15 mouse cellular contexts compared by ENCODE assay signal in the genomic region with DNA sequence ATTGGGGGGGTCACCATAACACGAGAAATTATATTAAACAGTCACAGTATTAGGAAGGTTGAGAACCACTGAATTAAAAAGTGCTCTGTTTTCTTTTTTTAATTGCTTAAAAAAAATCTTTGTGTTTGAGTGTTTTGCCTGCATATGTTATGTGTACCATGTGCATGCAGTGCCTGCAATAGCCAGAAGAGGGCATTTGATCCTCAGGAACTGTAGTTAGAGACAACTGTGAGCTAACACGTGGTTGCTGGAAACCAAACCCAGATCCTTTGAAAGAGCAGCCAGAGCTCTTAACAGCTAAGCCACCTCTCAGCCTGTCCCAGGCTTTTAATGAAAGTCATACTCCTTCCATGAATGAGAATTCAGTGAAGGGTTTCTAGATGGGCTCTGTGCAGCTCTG. TPM values are rescaled to one million over a fixed set of nuclear protein-coding genes. Genes with fewer than 3 reads are reported as not detected.
DNase-seq lines count a peak whose midpoint lies in the region; ATAC-seq and TF ChIP-seq lines count a peak whose summit lies in the region.
"Had no signal": no experiment of that assay in that cellular context is flagged by ENCODE, and none has a peak within 500 bp of the region (broad histone marks: within the 10 kb centered on the region; RNA-seq: fewer than 3 reads in every experiment).

No protein-coding gene starts in this region.

- no peak for DNase-seq in forebrain, postnatal 0 days
- DNase-seq in forebrain, embryonic 14.5 days (ENCODE audit: low spot score): no peak
- peak; percentile 30 to 34 for DNase-seq in layer of hippocampus, postnatal 10 days (ENCODE audit: low spot score in 2 of 2)
- DNase-seq in layer of hippocampus, postnatal 25 days (ENCODE audit: extremely low spot score in 1 of 2, low spot score in 1 of 2): no peak
- DNase-seq in testis, postnatal 10 days (ENCODE audit: low spot score): peak; percentile 45
- DNase-seq in testis, postnatal 14 days (ENCODE audit: low spot score): no peak
- DNase-seq in stomach, postnatal 0 days (ENCODE audit: low spot score): no peak
- DNase-seq: cerebellum, adult 9-11 months; gastrocnemius, postnatal 10 days; lung, postnatal 14 days had no signal

- TF ChIP-seq CTCF in forebrain, postnatal 0 days (IDR thresholded peaks at IDR 0.05; ENCODE audit: low read depth): peak; percentile 36; the same call in 1 of the 2 replicates
- peak; percentile 45 for TF ChIP-seq CTCF in stomach, postnatal 0 days (IDR thresholded peaks at IDR 0.05; ENCODE audit: low read depth)

- no peak for TF ChIP-seq EP300 in stomach, postnatal 0 days (optimal IDR thresholded peaks at IDR 0.05)

- 0 out of 2 replicates have a peak, but pooled peaks cover 6% of the 10 kb centered on the region for H3K27me3 ChIP-seq in forebrain, postnatal 0 days (ENCODE audit: insufficient read depth, low read length)
- peaks cover 15% of the 10 kb centered on the region for H3K27me3 ChIP-seq in forebrain, embryonic 14.5 days (replicated peaks; ENCODE audit: control insufficient read depth, insufficient read depth, low read length)
- H3K27me3 ChIP-seq in stomach, postnatal 0 days (ENCODE audit: control insufficient read depth, insufficient read depth, low read length): no peaks in the 10 kb centered on the region
- H3K27me3 ChIP-seq in neural tube, embryonic 15.5 days (replicated peaks): peaks cover 20% of the 10 kb centered on the region

- H3K4me3 ChIP-seq in forebrain, postnatal 0 days (ENCODE audit: low read depth, low read length): no peak overlapping the region
- H3K4me3 ChIP-seq in forebrain, embryonic 14.5 days (ENCODE audit: low read depth, low read length): no peak overlapping the region
- H3K4me3 ChIP-seq in stomach, postnatal 0 days (ENCODE audit: low read depth, low read length): no peak overlapping the region
- H3K4me3 ChIP-seq in neural tube, embryonic 15.5 days (replicated peaks): no peak overlapping the region
- H3K4me3 ChIP-seq: embryonic facial prominence, embryonic 13.5 days; forebrain, embryonic 12.5 days; midbrain, embryonic 13.5 days; neural tube, embryonic 12.5 days had no signal

- no peak overlapping the region for H3K4me2 ChIP-seq in forebrain, postnatal 0 days (ENCODE audit: low read depth)
- no peak overlapping the region for H3K4me2 ChIP-seq in forebrain, embryonic 14.5 days (ENCODE audit: low read length)
- H3K4me2 ChIP-seq in stomach, postnatal 0 days (replicated peaks; ENCODE audit: low read depth): no peak overlapping the region
- no peak overlapping the region for H3K4me2 ChIP-seq in neural tube, embryonic 15.5 days
- H3K4me2 ChIP-seq: embryonic facial prominence, embryonic 13.5 days; forebrain, embryonic 12.5 days; midbrain, embryonic 13.5 days; neural tube, embryonic 12.5 days had no signal

- H3K27ac ChIP-seq in forebrain, postnatal 0 days (ENCODE audit: low read depth, low read length): no peak overlapping the region
- no peak overlapping the region for H3K27ac ChIP-seq in forebrain, embryonic 14.5 days (ENCODE audit: low read depth, low read length)
- H3K27ac ChIP-seq in stomach, postnatal 0 days (replicated peaks): no peak overlapping the region
- H3K27ac ChIP-seq in neural tube, embryonic 15.5 days (replicated peaks): no peak overlapping the region
- H3K27ac ChIP-seq: embryonic facial prominence, embryonic 13.5 days; forebrain, embryonic 12.5 days; midbrain, embryonic 13.5 days; neural tube, embryonic 12.5 days had no signal

- H3K9me3 ChIP-seq in forebrain, postnatal 0 days (ENCODE audit: low read length): no peaks in the 10 kb centered on the region
- H3K9me3 ChIP-seq in forebrain, embryonic 14.5 days (replicated peaks; ENCODE audit: control insufficient read depth, low read length): no peaks in the 10 kb centered on the region; the same call in 1 of the 2 replicates
- H3K9me3 ChIP-seq in stomach, postnatal 0 days (ENCODE audit: control insufficient read depth, low read length): no peaks in the 10 kb centered on the region
- no peaks in the 10 kb centered on the region for H3K9me3 ChIP-seq in neural tube, embryonic 15.5 days (replicated peaks)
- H3K9me3 ChIP-seq: neural tube, embryonic 12.5 days had no signal

- no peak for ATAC-seq in forebrain, postnatal 0 days
- no peak for ATAC-seq in forebrain, embryonic 14.5 days
- no peak for ATAC-seq in stomach, postnatal 0 days (ENCODE audit: low FRiP score, low TSS enrichment)
- no peak for ATAC-seq in neural tube, embryonic 15.5 days (ENCODE audit: low FRiP score)
- ATAC-seq: midbrain, embryonic 13.5 days had no signal

- H3K9ac ChIP-seq in forebrain, postnatal 0 days: no peak overlapping the region
- H3K9ac ChIP-seq in forebrain, embryonic 14.5 days (ENCODE audit: low read length): no peak overlapping the region
- H3K9ac ChIP-seq in stomach, postnatal 0 days (ENCODE audit: low read length): no peak overlapping the region
- no peak overlapping the region for H3K9ac ChIP-seq in neural tube, embryonic 15.5 days (replicated peaks)
- H3K9ac ChIP-seq: embryonic facial prominence, embryonic 13.5 days; forebrain, embryonic 12.5 days; midbrain, embryonic 13.5 days; neural tube, embryonic 12.5 days had no signal

- 83% methylated on average over 2 of the region's 2 CpGs for WGBS in forebrain, postnatal 0 days
- 82% methylated on average over 2 of the region's 2 CpGs for WGBS in forebrain, embryonic 14.5 days
- 79% methylated on average over 2 of the region's 2 CpGs for WGBS in stomach, postnatal 0 days
- WGBS in neural tube, embryonic 15.5 days: 87% methylated on average over 2 of the region's 2 CpGs

- H3K36me3 ChIP-seq in forebrain, postnatal 0 days (ENCODE audit: insufficient read depth): no peaks in the 10 kb centered on the region
- H3K36me3 ChIP-seq in forebrain, embryonic 14.5 days (ENCODE audit: control insufficient read depth, insufficient read depth, low read length): no peaks in the 10 kb centered on the region
- no peaks in the 10 kb centered on the region for H3K36me3 ChIP-seq in stomach, postnatal 0 days (ENCODE audit: control insufficient read depth, insufficient read depth, low read length)
- H3K36me3 ChIP-seq in neural tube, embryonic 15.5 days: no peaks in the 10 kb centered on the region
- H3K36me3 ChIP-seq: embryonic facial prominence, embryonic 13.5 days; forebrain, embryonic 12.5 days; midbrain, embryonic 13.5 days; neural tube, embryonic 12.5 days had no signal

- no peaks in the 10 kb centered on the region for H3K4me1 ChIP-seq in forebrain, postnatal 0 days (ENCODE audit: insufficient read depth)
- H3K4me1 ChIP-seq in forebrain, embryonic 14.5 days (ENCODE audit: control insufficient read depth, insufficient read depth, low read length): peaks cover 8% of the 10 kb centered on the region; the same call in 1 of the 2 replicates
- no peaks in the 10 kb centered on the region for H3K4me1 ChIP-seq in stomach, postnatal 0 days (replicated peaks; ENCODE audit: control insufficient read depth, insufficient read depth)
- H3K4me1 ChIP-seq in neural tube, embryonic 15.5 days: peaks cover 18% of the 10 kb centered on the region

RNA-seq across cellular contexts. Expression of a gene that starts 6.3 kb away (rescaled TPM):
- total RNA-seq in forebrain, postnatal 0 days (2014; rRNA removed): 18.2 and 25.8 TPM in 2 replicates
- 20.5 and 26.4 TPM in 2 replicates for polyA plus RNA-seq in forebrain, postnatal 0 days (2015; fragmentation: Nextera tagmentation; extraction: Ambion mirVana)
- polyA plus RNA-seq in forebrain, embryonic 14.5 days (2014; fragmentation: Nextera tagmentation; extraction: Ambion mirVana): 10.4 and 15.2 TPM in 2 replicates
- 10 to 100 TPM; 59.1 to 64.4 TPM for total RNA-seq in layer of hippocampus, postnatal 10 days (2021)
- total RNA-seq in layer of hippocampus, postnatal 25 days (2021): 10 to 100 TPM; 65.9 to 70.7 TPM
- 3.1 and 4.0 TPM in 2 replicates for polyA plus RNA-seq in stomach, postnatal 0 days (2015; fragmentation: Nextera tagmentation; extraction: Ambion mirVana)
- 68.8 and 75.3 TPM in 2 replicates for polyA plus RNA-seq in neural tube, embryonic 15.5 days (2015; fragmentation: Nextera tagmentation; extraction: Ambion mirVana)

Comparison
In these comparisons a context has a peak if more than half of its experiments do, and no peak if none do; other contexts are left out.
1. DNase-seq: peak in layer of hippocampus, postnatal 10 days (2 of 2) and testis, postnatal 10 days (single experiment); none in forebrain, postnatal 0 days (single experiment), forebrain, embryonic 14.5 days (single experiment), layer of hippocampus, postnatal 25 days (0 of 2), testis, postnatal 14 days (single experiment) and stomach, postnatal 0 days (single experiment).